Mouse (Mus musculus): ENCODE measurements around the gene Krt77. TPM values are rescaled to one million over a fixed set of nuclear protein-coding genes. Genes with fewer than 3 reads are reported as not detected.

The Krt77 gene
- not detected for total RNA-seq (2023)

GRCm38 (mm10) chr15:101869431-101869830, at the start of gene Krt77:
Gene Krt77, minus strand, starts transcription at chr15:101869705.

GRCm38 (mm10) chr15:101892820-101893219, 23.3 kb upstream of the Krt77 start, which contains the start of gene Krt76:
Gene Krt76, minus strand, starts transcription at chr15:101892920.

GRCm38 (mm10) chr15:101850694-101851093, 18.8 kb downstream of the Krt77 start, which contains the start of gene Krt1:
Gene Krt1, minus strand, starts transcription at chr15:101850794.

GRCm38 (mm10) chr15:101817875-101818274, 51.6 kb downstream of the Krt77 start, which contains the start of gene Krt2:
Gene Krt2, minus strand, starts transcription at chr15:101818169.

Other genes starting within 250 kb of the Krt77 start
- not detected for gene Gm5414, start 241.5 kb downstream of the Krt77 start, total RNA-seq (2023)
- gene Gm5478, start 222.3 kb downstream of the Krt77 start, total RNA-seq (2023): not detected
- gene Krt6b, start 189.4 kb downstream of the Krt77 start, total RNA-seq (2023): not detected
- gene Krt6a, start 175.4 kb downstream of the Krt77 start, total RNA-seq (2023): not detected
- not detected for gene Krt5, start 156.8 kb downstream of the Krt77 start, total RNA-seq (2023)
- not detected for gene Krt71, start 126.6 kb downstream of the Krt77 start, total RNA-seq (2023)
- gene Krt72, start 83.2 kb downstream of the Krt77 start, total RNA-seq (2023): not detected
- gene Krt73, start 67.4 kb downstream of the Krt77 start, total RNA-seq (2023): not detected
- gene Krt2, start 51.5 kb downstream of the Krt77 start, total RNA-seq (2023): not detected
- not detected for gene Krt1, start 18.9 kb downstream of the Krt77 start, total RNA-seq (2023)
- not detected for gene Krt76, start 23.2 kb upstream of the Krt77 start, total RNA-seq (2023)
- gene Krt4, start 55.0 kb upstream of the Krt77 start, total RNA-seq (2023): not detected
- not detected for gene Krt79, start 70.6 kb upstream of the Krt77 start, total RNA-seq (2023)
- gene Krt78, start 84.6 kb upstream of the Krt77 start, total RNA-seq (2023): not detected
- gene Krt8, start 134.8 kb upstream of the Krt77 start, total RNA-seq (2023): not detected
- under 1 TPM; 0.46 to 0.94 TPM for gene Krt18, start 158.5 kb upstream of the Krt77 start, total RNA-seq (2023)
- 100 to 1,000 TPM; 134 to 139 TPM for gene Eif4b, start 204.1 kb upstream of the Krt77 start, total RNA-seq (2023)
- gene Tns2, start 230.7 kb upstream of the Krt77 start, total RNA-seq (2023): under 1 TPM; 0.53 to 0.64 TPM

Measured in neutrophil, adult 83 days (primary cell).